Mouse (Mus musculus): Measurements from ENCODE around the gene Sdhb.

DNA sequence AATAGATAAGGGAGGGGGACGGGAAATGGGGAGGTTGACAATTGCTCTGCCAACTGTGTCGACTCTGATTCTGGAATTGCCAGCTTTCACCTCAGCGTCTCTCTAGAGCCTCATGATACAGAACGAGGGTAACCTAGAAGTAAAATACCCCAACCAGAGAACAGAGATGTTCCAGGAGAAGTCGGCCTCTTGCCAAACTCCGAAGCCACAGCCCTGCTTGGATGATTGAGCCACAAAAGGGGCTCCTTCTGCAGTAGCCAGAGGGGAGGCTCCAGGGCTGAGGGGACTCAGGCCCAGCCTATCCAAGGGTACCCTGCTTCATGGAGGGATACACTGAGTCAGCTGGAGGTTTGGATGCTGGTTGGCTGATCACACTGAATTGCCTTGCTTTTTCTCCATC lies 2.7 kb upstream of the Sdhb start:
- TF ChIP-seq POLR2A (IDR thresholded peaks at IDR 0.05; ENCODE audit: low read depth, low read length), result no peak
- TF ChIP-seq CTCF (IDR thresholded peaks at IDR 0.05; ENCODE audit: borderline replicate concordance, insufficient read depth, low read length), result no peak
